Mouse (Mus musculus) myocyte (in vitro differentiated cells): Measurements from ENCODE around the gene Prr15l.

Source experiments
- CEBPB ChIP-seq: IDR thresholded peaks from 2 replicates; pipeline ENCODE4 v1.6.1; 2011; ENCODE audit warnings: mild to moderate bottlenecking, moderate library complexity; ENCODE audit not compliant: poor library complexity, insufficient read depth, severe bottlenecking
- POLR2A ChIP-seq: IDR thresholded peaks from one replicate; pipeline ENCODE4 v1.6.1; 2011; ENCODE audit warnings: low read depth, mild to moderate bottlenecking, control low read depth, moderate library complexity; ENCODE audit not compliant: insufficient read length
- TCF12 ChIP-seq: IDR thresholded peaks from one replicate; pipeline ENCODE4 v1.6.1; 2011; ENCODE audit warnings: mild to moderate bottlenecking, control low read depth; ENCODE audit not compliant: poor library complexity, insufficient read depth, severe bottlenecking
- TCF3 ChIP-seq: IDR thresholded peaks from one replicate; pipeline ENCODE4 v1.6.1; 2011; ENCODE audit warnings: low read depth, control low read depth; ENCODE audit not compliant: insufficient read length

DNA sequence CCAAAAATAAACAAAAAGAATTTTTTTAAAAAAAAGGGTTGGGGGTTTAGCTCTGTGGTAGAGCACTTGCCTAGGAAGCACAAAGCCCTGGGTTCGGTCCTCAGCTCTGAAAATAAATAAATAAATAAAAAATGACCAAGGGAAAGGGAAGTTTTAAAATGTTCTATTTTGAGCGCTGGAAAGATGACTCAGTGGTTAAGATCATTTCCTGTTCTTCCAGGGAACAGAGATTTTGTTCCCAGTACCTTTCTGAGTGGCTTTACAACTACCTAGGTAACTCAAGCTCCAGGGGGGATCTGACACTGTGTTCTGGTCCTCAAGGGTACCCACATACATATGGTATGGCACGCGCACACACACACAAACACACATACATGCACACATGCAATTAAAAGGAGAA lies 32.0 kb upstream of the Prr15l start:
- TF ChIP-seq CEBPB (no peak), POLR2A (no peak), TCF3 (no peak), TCF12 (no peak)
